Mouse (Mus musculus): ENCODE results near the gene Rgr. TPM values are rescaled to one million over a fixed set of nuclear protein-coding genes. Genes with fewer than 3 reads are reported as not detected.
"Not testable (repeated sequence)": the region's sequence is repeated elsewhere in the genome, so short reads cannot be mapped to it uniquely, and the experiment has no call there.

Gene Rgr
- polyA plus RNA-seq, 1 experiment from 2014 or later = not detected

- H3K4me2 ChIP-seq = no peak overlapping the region
- no peaks in the 10 kb centered on the region for H3K4me1 ChIP-seq (ENCODE audit: control insufficient read depth, insufficient read depth, low read length)
- no peak overlapping the region for H3K27ac ChIP-seq (ENCODE audit: low read depth, low read length)
- H3K36me3 ChIP-seq (ENCODE audit: control insufficient read depth, insufficient read depth, low read length) = no peaks in the 10 kb centered on the region
- WGBS (ENCODE audit: insufficient replicate concordance) = 77% methylated on average over 2 of the region's 2 CpGs
- H3K9me3 ChIP-seq (replicated peaks; ENCODE audit: control insufficient read depth, low read length) = no peaks in the 10 kb centered on the region
- no peak overlapping the region for H3K9ac ChIP-seq (ENCODE audit: low read depth, low read length)
- H3K4me3 ChIP-seq (ENCODE audit: low read depth, low read length) = no peak overlapping the region
- no peaks in the 10 kb centered on the region for H3K27me3 ChIP-seq (ENCODE audit: control insufficient read depth, insufficient read depth, low read length)
- no peak for ATAC-seq (replicated peaks; ENCODE audit: insufficient number of reproducible peaks, low FRiP score, low TSS enrichment)
These were observed 39.1 kb downstream of the Rgr start for GRCm38 (mm10) chr14:37009686-37010085.

- no peak overlapping the region for H3K4me2 ChIP-seq
- no peak overlapping the region for H3K4me3 ChIP-seq (ENCODE audit: low read depth, low read length)
- no peak for ATAC-seq (replicated peaks; ENCODE audit: insufficient number of reproducible peaks, low FRiP score, low TSS enrichment)
- 69% methylated on average over 8 of the region's 8 CpGs for WGBS (ENCODE audit: insufficient replicate concordance)
- H3K36me3 ChIP-seq (ENCODE audit: control insufficient read depth, insufficient read depth, low read length) = no peaks in the 10 kb centered on the region
- no peaks in the 10 kb centered on the region for H3K4me1 ChIP-seq (ENCODE audit: control insufficient read depth, insufficient read depth, low read length)
- H3K27ac ChIP-seq (ENCODE audit: low read depth, low read length) = no peak overlapping the region
- H3K9ac ChIP-seq (ENCODE audit: low read depth, low read length) = no peak overlapping the region
- no peaks in the 10 kb centered on the region for H3K9me3 ChIP-seq (replicated peaks; ENCODE audit: control insufficient read depth, low read length)
- no peaks in the 10 kb centered on the region for H3K27me3 ChIP-seq (ENCODE audit: control insufficient read depth, insufficient read depth, low read length)
These were observed 42.3 kb downstream of the Rgr start for GRCm38 (mm10) chr14:37006489-37006888.

- H3K27me3 ChIP-seq (ENCODE audit: control insufficient read depth, insufficient read depth, low read length) = no peaks in the 10 kb centered on the region
- no peak for ATAC-seq (replicated peaks; ENCODE audit: insufficient number of reproducible peaks, low FRiP score, low TSS enrichment)
- H3K9ac ChIP-seq (ENCODE audit: low read depth, low read length) = no peak overlapping the region
- 21% methylated on average over 3 of the region's 3 CpGs for WGBS (ENCODE audit: insufficient replicate concordance)
- H3K4me2 ChIP-seq = no peak overlapping the region
- H3K36me3 ChIP-seq (ENCODE audit: control insufficient read depth, insufficient read depth, low read length) = no peaks in the 10 kb centered on the region
- no peaks in the 10 kb centered on the region for H3K4me1 ChIP-seq (ENCODE audit: control insufficient read depth, insufficient read depth, low read length)
- no peak overlapping the region for H3K4me3 ChIP-seq (ENCODE audit: low read depth, low read length)
- H3K27ac ChIP-seq (ENCODE audit: low read depth, low read length) = no peak overlapping the region
- H3K9me3 ChIP-seq (replicated peaks; ENCODE audit: control insufficient read depth, low read length) = no peaks in the 10 kb centered on the region
These were observed 42.9 kb downstream of the Rgr start for GRCm38 (mm10) chr14:37005865-37006264.

- H3K27ac ChIP-seq (ENCODE audit: low read depth, low read length) = no peak overlapping the region
- H3K9me3 ChIP-seq (replicated peaks; ENCODE audit: control insufficient read depth, low read length) = no peaks in the 10 kb centered on the region
- H3K4me1 ChIP-seq (ENCODE audit: control insufficient read depth, insufficient read depth, low read length) = no peaks in the 10 kb centered on the region
- no peak for ATAC-seq (replicated peaks; ENCODE audit: insufficient number of reproducible peaks, low FRiP score, low TSS enrichment)
- H3K36me3 ChIP-seq (ENCODE audit: control insufficient read depth, insufficient read depth, low read length) = no peaks in the 10 kb centered on the region
- H3K4me3 ChIP-seq (ENCODE audit: low read depth, low read length) = no peak overlapping the region
- no peak overlapping the region for H3K4me2 ChIP-seq
- H3K9ac ChIP-seq (ENCODE audit: low read depth, low read length) = no peak overlapping the region
- WGBS (ENCODE audit: insufficient replicate concordance) = 74% methylated on average over 8 of the region's 8 CpGs
- H3K27me3 ChIP-seq (ENCODE audit: control insufficient read depth, insufficient read depth, low read length) = no peaks in the 10 kb centered on the region
These were observed 45.2 kb downstream of the Rgr start for GRCm38 (mm10) chr14:37003431-37004095.

GRCm38 (mm10) chr14:37002852-37003251 lies 45.9 kb downstream of the Rgr start:
- H3K4me2 ChIP-seq = no peak overlapping the region
- no peaks in the 10 kb centered on the region for H3K36me3 ChIP-seq (ENCODE audit: control insufficient read depth, insufficient read depth, low read length)
- H3K9me3 ChIP-seq (replicated peaks; ENCODE audit: control insufficient read depth, low read length) = no peaks in the 10 kb centered on the region
- no peak overlapping the region for H3K27ac ChIP-seq (ENCODE audit: low read depth, low read length)
- 68% methylated on average over 2 of the region's 2 CpGs for WGBS (ENCODE audit: insufficient replicate concordance)
- H3K4me3 ChIP-seq (ENCODE audit: low read depth, low read length) = no peak overlapping the region
- H3K27me3 ChIP-seq (ENCODE audit: control insufficient read depth, insufficient read depth, low read length) = no peaks in the 10 kb centered on the region
- H3K9ac ChIP-seq (ENCODE audit: low read depth, low read length) = no peak overlapping the region
- no peak for ATAC-seq (replicated peaks; ENCODE audit: insufficient number of reproducible peaks, low FRiP score, low TSS enrichment)
- H3K4me1 ChIP-seq (ENCODE audit: control insufficient read depth, insufficient read depth, low read length) = no peaks in the 10 kb centered on the region

GRCm38 (mm10) chr14:37000780-37001179 lies 48.0 kb downstream of the Rgr start:
- not testable (repeated sequence) for H3K9ac ChIP-seq (ENCODE audit: low read depth, low read length); H3K9me3 ChIP-seq (replicated peaks; ENCODE audit: control insufficient read depth, low read length); H3K36me3 ChIP-seq (ENCODE audit: control insufficient read depth, insufficient read depth, low read length); H3K4me3 ChIP-seq (ENCODE audit: low read depth, low read length); H3K4me1 ChIP-seq (ENCODE audit: control insufficient read depth, insufficient read depth, low read length); H3K27ac ChIP-seq (ENCODE audit: low read depth, low read length); H3K4me2 ChIP-seq; ATAC-seq (replicated peaks; ENCODE audit: insufficient number of reproducible peaks, low FRiP score, low TSS enrichment); H3K27me3 ChIP-seq (ENCODE audit: control insufficient read depth, insufficient read depth, low read length)
- 69% methylated on average over 6 of the region's 6 CpGs for WGBS (ENCODE audit: insufficient replicate concordance)

GRCm38 (mm10) chr14:36989784-36990183 lies 59.0 kb downstream of the Rgr start:
- Histone ChIP-seq H3K4me2 (no peak overlapping the region), H3K4me3 (ENCODE audit: low read depth, low read length) (no peak overlapping the region), H3K27me3 (ENCODE audit: control insufficient read depth, insufficient read depth, low read length) (no peaks in the 10 kb centered on the region), H3K36me3 (ENCODE audit: control insufficient read depth, insufficient read depth, low read length) (no peaks in the 10 kb centered on the region), H3K9me3 (replicated peaks; ENCODE audit: control insufficient read depth, low read length) (no peaks in the 10 kb centered on the region), H3K9ac (ENCODE audit: low read depth, low read length) (no peak overlapping the region), H3K4me1 (ENCODE audit: control insufficient read depth, insufficient read depth, low read length) (no peaks in the 10 kb centered on the region), H3K27ac (ENCODE audit: low read depth, low read length) (no peak overlapping the region)
- ATAC-seq (replicated peaks; ENCODE audit: insufficient number of reproducible peaks, low FRiP score, low TSS enrichment) = no peak

- H3K9me3 ChIP-seq (replicated peaks; ENCODE audit: control insufficient read depth, low read length) = no peaks in the 10 kb centered on the region
- H3K4me3 ChIP-seq (ENCODE audit: low read depth, low read length) = no peak overlapping the region
- no peak overlapping the region for H3K4me2 ChIP-seq
- no peak for ATAC-seq (replicated peaks; ENCODE audit: insufficient number of reproducible peaks, low FRiP score, low TSS enrichment)
- 70% methylated on average over 3 of the region's 3 CpGs for WGBS (ENCODE audit: insufficient replicate concordance)
- no peaks in the 10 kb centered on the region for H3K36me3 ChIP-seq (ENCODE audit: control insufficient read depth, insufficient read depth, low read length)
- H3K4me1 ChIP-seq (ENCODE audit: control insufficient read depth, insufficient read depth, low read length) = no peaks in the 10 kb centered on the region
- no peak overlapping the region for H3K9ac ChIP-seq (ENCODE audit: low read depth, low read length)
- H3K27ac ChIP-seq (ENCODE audit: low read depth, low read length) = no peak overlapping the region
- H3K27me3 ChIP-seq (ENCODE audit: control insufficient read depth, insufficient read depth, low read length) = no peaks in the 10 kb centered on the region
These were observed 63.1 kb downstream of the Rgr start for GRCm38 (mm10) chr14:36985693-36986092.
